Mouse (Mus musculus) layer of hippocampus, adult 2 months (tissue): ENCODE measurements around the gene Zbp1. TPM values are rescaled to one million over a fixed set of nuclear protein-coding genes. Genes with fewer than 3 reads are reported as not detected.

Experiments used
- DNase-seq, 2 experiments: peaks; one replicate each; pipeline ENCODE4 v3.0.0; 2022; ENCODE audit warnings: low spot score in 2 of 2
- H3K27ac ChIP-seq: fragments of 200-600 bp; 2 replicates; pipeline ENCODE4 v1.8.1; 2022
- H3K4me3 ChIP-seq: fragments of 200-600 bp; 2 replicates; pipeline ENCODE4 v1.8.1; 2022; ENCODE audit warnings: mild to moderate bottlenecking
- CTCF ChIP-seq: fragments of 200-600 bp; conservative IDR thresholded peaks from 2 replicates; pipeline ENCODE4 v1.8.1; 2022; ENCODE audit warnings: antibody characterized with exemption, mild to moderate bottlenecking, moderate library complexity
- total RNA-seq, 2 experiments: library from RNA; stranded (reverse); gene quantifications; 2 replicates each; pipeline ENCODE4 v1.2.3; 2021

Zbp1 gene
- total RNA-seq, 2 experiments from 2014 or later, result 0.28 TPM; not detected in 1

DNA sequence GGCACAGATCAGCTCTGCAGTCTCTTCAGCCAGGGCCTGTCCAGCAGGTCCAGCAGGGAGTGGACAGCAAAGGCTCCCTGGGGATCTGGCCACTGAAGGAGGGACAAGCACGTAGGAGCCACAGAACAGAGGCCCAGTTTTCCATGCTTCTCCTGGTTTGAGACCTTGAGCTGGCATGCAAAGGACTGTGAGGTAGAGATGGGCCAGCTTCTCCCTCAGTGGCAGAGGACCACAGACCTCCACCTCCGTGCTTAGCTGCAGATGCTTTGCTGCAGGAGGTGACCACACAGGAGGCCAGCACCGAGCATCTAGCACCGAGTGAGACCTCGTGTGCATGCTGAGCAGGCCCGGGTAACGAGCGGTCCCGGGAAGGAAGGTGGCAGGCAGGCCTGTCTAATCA, 22.0 kb upstream of the Zbp1 start:
- no peak for TF ChIP-seq CTCF
- H3K4me3 ChIP-seq, result no peak overlapping the region
- no peak for DNase-seq
- no peak overlapping the region for H3K27ac ChIP-seq

DNA sequence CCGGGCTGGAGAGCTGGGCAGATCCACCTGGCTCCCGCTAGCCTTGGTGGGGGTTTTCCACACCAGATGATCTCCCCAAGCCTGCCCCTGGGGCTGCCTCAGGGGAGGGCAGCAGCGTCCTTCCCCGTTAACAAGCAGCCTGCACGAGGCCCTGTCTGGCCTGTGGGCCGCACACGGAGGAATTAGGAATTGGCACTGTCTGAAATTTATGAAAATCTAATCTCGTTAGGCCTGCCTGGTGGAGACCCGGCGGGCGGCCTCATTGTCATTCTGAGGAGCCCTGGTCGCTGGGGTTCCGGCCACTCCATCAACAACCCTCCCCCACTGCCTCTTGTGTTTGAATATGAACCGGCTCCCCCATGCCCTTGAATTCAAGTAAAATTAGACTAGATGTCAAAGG, 19.8 kb upstream of the Zbp1 start:
- TF ChIP-seq CTCF, result no peak
- no peak for DNase-seq
- no peak overlapping the region for H3K27ac ChIP-seq
- H3K4me3 ChIP-seq, result no peak overlapping the region

DNA sequence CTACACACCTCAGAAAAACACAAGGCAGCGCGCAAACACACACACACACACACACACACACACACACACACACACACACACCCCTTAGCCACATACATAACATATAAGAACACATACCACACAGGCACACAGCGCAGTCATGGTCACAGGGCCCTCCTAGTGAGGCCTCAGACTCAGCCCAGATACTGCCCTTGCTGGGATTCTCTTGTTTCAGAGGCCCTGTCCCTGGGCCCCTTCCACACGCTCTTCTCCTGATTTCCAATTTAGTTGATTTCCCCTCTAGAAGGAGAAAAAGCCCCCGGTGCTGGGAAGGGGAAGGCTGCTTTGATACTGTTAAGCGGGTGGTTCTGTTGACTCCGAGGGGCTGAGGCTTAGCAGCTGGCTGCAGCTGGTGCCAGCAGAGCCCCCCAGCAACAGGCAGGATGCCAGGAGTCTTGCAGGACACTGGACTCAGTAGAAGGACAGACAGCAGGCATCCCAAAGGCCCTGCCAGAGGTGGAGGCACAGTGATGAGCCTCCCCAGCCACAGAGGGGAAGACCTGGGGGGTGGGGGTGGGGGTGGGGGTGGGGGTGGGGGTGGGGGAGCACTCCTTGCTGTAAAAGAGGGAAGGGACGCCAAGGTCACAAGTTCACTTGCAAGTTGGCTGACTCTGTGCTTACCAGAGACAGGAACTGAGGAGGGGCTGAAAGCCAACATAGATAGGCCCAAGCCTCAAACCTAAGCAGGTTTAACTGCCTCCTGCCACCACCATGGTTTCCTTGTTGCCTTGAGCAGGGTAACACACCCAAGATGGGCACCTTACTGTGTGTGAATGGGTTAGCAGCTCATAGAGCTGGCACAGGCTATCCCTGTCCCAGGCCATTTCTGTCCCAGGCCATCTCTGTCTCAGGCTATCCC, 17.0 kb upstream of the Zbp1 start:
- Histone ChIP-seq H3K4me3 (no peak overlapping the region), H3K27ac (no peak overlapping the region)
- DNase-seq, result no peak
- TF ChIP-seq CTCF, result no peak

DNA sequence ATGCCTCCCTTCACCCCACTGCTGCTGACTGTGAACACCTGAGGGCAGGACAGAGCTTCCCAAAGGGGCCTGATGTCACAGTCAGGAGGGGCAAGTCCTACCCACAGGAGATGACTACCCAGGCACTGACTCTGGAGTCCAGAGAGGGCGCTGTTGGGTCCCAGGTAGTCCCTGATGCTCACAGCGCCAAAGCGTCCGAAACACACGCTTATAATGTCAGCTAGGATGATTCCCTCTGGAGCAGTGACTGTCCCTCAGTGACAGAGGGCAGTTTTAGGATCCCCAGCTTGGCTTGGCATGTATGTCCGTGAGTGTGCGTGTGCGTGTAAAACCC, 14.0 kb upstream of the Zbp1 start:
- H3K4me3 ChIP-seq, result no peak overlapping the region
- DNase-seq, result no peak
- peak; percentile 52 for TF ChIP-seq CTCF

DNA sequence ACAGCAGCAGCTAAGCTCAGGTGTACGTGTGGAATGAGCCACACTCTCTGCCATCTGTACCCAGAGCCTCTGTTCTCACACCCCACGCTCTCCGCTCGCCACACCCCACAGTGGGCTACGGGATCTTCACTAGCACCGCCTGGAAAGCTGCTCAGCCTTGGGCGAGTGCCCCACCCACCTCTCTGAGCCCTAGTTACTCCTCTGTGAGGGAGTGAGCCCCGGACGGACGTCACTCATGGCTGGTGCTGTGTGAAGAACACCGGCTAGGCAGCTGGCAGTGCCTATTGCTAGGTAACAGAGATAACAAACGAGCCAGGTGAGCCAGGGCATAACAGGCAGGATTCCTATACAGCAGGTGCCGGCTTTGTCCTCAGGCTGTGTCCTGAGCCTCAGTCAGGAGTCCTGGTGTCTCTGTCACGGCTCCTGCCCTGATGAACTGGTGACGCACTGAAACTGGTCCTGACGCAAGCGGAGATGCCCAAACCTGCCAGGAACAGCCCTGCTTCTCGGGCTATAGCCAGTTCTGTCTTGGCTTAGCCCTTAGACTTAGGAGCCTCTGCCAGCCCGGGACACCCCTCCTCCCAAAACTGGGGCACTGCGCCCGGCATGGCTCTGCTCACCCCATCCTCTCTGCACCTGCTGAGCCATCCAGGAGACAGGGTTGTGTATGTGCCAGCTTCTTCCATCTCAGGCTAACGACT, 13.5 kb upstream of the Zbp1 start:
- no peak for TF ChIP-seq CTCF
- DNase-seq, result no peak
- no peak overlapping the region for H3K27ac ChIP-seq
- no peak overlapping the region for H3K4me3 ChIP-seq

More for the DNA sequence above, 14.0 kb upstream of the Zbp1 start:
- no peak overlapping the region for H3K27ac ChIP-seq

DNA sequence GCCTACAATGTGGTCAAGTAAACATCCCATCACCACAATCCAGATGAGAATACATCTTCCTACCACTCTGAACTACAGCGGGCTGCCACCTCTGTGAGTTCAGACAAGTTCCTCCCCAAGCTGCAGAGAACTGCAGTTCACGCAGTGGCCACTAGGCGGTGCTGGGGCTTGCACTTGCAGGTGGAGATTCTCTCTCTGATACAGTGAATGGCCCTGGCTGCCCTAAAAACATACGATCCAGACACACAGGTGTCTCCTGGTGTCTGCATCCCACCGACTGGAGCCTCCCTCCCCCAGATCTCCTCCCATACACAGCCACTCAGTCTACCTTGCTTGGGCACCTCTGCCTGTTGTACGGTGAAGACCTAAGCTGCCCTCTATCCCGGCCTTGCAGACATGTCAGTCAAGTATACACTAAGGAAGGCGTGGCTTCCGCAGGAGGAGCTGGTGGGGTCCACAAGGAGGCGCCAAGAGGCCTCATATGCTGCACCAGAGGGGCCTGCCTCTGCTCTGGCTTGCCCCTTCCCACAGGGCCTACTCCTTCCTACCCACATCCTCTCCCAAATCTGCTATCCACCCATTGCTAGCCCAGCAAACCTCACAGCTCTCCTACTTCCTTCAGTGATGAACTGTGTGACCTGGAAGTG, 11.0 kb upstream of the Zbp1 start:
- no peak overlapping the region for H3K4me3 ChIP-seq
- no peak overlapping the region for H3K27ac ChIP-seq
- peak; percentile 99 for TF ChIP-seq CTCF
- DNase-seq, result peak; percentile 86 to 96

DNA sequence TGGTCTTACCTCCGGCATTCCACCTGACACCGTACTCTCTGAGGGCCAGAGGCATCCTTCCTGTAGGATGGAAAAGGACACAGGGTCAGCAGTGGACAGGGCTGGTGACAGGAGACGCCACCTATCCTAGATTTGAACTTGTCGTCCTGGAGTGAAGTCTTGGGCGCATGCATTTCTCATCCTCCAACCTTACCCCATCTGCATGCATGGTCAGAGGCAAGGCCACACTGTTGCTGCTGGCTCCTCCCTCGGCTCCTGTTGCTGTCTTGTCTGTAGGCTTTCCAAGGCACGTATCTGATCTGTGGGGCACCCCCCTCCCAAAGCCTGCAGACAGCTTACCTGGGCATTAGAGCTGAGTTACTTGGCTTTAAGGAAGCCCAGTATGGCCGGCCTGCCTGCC, 9.8 kb upstream of the Zbp1 start:
- no peak for TF ChIP-seq CTCF
- Histone ChIP-seq H3K4me3 (no peak overlapping the region), H3K27ac (no peak overlapping the region)
- no peak for DNase-seq

DNA sequence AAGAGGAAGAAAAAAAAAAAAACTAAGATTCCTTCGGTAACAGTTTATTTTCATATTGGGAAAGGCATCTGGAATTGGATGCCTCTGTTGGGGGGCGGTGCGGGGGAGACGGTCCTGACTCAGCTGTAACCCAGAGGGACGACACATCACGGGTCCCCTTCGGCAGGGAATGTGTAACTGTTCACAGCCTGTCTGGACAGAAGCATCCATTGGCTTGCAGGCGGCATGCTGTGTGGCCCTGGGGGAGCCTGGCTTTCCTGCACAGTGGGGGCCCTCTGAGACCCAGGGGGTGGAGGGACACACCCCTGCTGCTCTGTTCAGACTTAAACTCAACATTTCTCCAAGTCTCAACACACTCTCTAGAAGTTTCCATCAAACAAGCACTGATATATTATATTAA, 8.1 kb upstream of the Zbp1 start:
- H3K4me3 ChIP-seq, result no peak overlapping the region
- DNase-seq, result no peak
- H3K27ac ChIP-seq, result no peak overlapping the region
- no peak for TF ChIP-seq CTCF

DNA sequence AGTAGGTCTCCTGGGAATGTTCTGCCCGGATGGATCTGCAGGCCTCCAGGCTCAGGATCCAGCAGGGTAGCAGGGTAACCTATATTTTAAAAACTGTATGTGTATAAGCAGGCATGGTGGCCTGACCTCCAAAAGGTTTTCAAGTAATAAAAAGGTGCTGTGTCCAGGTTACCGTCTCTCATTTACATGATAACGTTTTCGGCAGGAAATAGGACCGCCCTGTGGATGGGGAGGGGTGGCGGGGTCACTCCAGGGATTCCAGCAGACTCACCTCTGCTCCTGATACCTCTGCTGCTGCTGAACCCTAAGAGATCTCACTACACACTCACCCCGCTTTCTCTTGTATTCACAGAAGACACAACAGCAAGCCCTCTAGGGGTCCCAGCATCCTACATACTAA, 7.2 kb upstream of the Zbp1 start:
- DNase-seq, result no peak
- no peak overlapping the region for H3K27ac ChIP-seq
- no peak overlapping the region for H3K4me3 ChIP-seq
- TF ChIP-seq CTCF, result no peak

DNA sequence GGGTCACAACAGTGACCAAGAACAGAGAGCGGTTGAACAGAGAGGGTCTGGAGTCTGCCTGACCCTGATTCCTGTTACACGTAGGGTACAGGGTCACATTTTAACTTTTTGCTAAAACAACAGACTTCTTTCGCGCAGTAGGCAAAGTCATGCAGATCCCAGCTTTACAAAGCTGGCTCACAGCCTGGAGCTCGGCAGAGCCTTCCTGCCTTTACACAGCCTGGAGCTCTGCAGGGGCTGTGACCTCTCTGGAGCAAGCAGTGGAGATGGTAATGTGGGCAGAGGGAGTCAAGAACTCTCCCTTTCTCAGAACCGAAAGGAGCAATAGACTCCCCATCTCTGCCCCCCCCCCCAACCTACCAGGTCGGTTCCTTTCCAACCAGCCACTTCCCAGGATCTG, 6.1 kb upstream of the Zbp1 start:
- Histone ChIP-seq H3K4me3 (no peak overlapping the region), H3K27ac (no peak overlapping the region)
- no peak for TF ChIP-seq CTCF
- no peak for DNase-seq

DNA sequence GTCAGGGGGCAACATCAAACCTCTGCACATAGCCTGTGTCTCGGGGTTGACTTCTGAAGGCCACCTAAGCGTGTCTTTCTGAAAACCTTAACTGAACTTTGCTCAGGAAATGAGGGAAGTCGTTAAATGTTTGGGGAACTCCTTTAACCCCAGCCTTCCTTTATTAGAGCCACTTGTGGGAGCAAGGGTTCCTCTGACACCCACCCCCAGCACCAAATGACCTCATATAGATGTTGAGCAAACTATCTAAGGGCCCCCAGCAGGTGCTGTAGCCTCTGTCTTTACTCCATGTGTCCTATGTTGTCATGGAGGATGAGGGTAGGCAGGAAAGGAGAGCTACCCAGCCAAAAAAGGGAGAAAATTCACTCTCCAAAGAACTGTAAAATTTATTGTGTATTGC, 5.4 kb upstream of the Zbp1 start:
- Histone ChIP-seq H3K27ac (no peak overlapping the region), H3K4me3 (no peak overlapping the region)
- no peak for DNase-seq
- no peak for TF ChIP-seq CTCF

DNA sequence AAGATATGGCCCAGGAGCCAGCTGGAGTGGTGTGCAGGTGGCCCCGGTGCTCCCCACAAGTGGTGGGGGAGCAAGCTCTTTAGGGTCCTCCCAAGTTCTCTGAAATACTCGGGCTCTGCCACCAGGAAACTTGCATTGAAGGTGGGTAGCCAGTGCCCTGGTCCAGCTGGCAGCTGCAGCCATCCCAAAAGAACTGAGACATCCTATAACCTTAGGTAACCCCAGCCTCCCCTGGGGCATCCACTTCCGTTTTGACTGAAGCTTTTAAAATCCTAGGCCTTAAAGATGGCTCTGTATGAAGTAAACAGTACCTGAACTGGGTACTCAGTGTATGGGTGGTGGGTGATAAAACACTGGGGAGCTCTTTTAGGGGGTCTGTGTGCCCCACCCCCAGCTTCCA, 4.8 kb upstream of the Zbp1 start:
- no peak for DNase-seq
- no peak overlapping the region for H3K27ac ChIP-seq
- no peak for TF ChIP-seq CTCF

DNA sequence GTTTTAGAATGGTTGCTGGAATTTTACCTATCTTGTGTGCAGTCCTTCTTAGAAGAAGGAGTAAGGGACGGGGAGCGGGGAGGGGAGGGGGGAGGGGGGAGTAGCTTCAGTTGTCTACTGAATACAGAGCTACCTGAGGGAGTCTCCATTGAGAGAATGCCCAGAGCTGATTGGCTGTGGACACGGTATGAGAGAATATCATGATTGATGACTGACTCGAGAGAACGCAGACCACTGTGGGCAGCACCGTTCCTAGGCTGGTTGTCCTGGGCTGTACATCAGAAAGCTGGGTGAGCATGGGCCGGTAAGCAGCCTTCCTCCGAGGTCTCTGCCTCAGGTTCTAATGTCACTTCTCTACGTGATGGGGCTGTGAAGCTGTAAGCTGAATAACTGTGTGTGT, 2.0 kb upstream of the Zbp1 start:
- H3K4me3 ChIP-seq, result no peak overlapping the region
- H3K27ac ChIP-seq, result no peak overlapping the region
- no peak for DNase-seq
- no peak for TF ChIP-seq CTCF

More for the DNA sequence above, 4.8 kb upstream of the Zbp1 start:
- no peak overlapping the region for H3K4me3 ChIP-seq
